Mouse (Mus musculus): ENCODE data around the gene Smg6.
"Not testable (repeated sequence)": the region's sequence is repeated elsewhere in the genome, so short reads cannot be mapped to it uniquely, and the experiment has no call there.

Gene Smg6

GRCm38 (mm10) chr11:75168590-75169361, 243.2 kb downstream of the Smg6 start:
- peak; percentile 90 for DNase-seq (ENCODE audit: low read depth, low spot score)
- Histone ChIP-seq H3K36me3 (ENCODE audit: control insufficient read depth, insufficient read depth, low read length, poor library complexity, severe bottlenecking) (no peaks in the 10 kb centered on the region), H3K27me3 (ENCODE audit: control insufficient read depth, insufficient read depth, low read length, poor library complexity, severe bottlenecking) (0 out of 2 replicates have a peak, but pooled peaks cover 3% of the 10 kb centered on the region)

DNA sequence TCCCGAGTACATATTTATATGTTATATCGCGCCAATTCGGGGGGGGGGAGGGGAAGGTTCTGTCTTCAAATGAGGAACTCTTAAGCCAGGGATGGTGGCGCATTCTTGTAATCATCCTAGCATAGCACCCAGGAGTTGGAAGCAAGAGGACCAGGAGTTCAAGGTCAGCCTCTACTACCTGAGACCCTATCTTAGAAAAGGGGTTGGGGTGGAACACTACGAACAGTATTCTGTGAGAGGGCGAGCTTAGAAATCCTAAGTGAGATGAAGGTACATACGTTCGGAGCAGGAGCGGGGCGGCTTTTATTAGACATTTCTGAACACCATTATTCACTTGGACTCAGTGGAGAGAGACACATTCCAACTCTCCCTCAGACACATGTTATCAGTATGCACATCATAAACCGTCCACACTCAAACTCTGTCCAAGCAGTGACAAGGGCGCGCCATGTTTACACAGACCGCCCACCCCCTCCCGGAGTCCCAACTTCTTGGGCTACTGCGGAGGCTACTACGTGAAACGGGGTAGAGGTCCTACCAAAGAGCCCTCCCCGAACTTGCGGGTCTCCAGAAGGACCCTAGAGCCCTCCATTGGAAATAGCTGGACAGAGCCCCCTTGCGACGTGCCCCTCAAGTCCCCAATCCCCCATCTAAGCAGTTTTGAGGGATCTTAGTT, 243.9 kb downstream of the Smg6 start, which contains the start of gene Hic1:
Hic1 (minus strand) TSS at position 115 of the 676 bp plus-strand sequence.
- H3K36me3 ChIP-seq (ENCODE audit: control insufficient read depth, insufficient read depth, low read length, poor library complexity, severe bottlenecking), result no peaks in the 10 kb centered on the region
- DNase-seq (ENCODE audit: low read depth, low spot score), result no peak
- H3K27me3 ChIP-seq (ENCODE audit: control insufficient read depth, insufficient read depth, low read length, poor library complexity, severe bottlenecking), result 0 out of 2 replicates have a peak, but pooled peaks cover 3% of the 10 kb centered on the region

DNA sequence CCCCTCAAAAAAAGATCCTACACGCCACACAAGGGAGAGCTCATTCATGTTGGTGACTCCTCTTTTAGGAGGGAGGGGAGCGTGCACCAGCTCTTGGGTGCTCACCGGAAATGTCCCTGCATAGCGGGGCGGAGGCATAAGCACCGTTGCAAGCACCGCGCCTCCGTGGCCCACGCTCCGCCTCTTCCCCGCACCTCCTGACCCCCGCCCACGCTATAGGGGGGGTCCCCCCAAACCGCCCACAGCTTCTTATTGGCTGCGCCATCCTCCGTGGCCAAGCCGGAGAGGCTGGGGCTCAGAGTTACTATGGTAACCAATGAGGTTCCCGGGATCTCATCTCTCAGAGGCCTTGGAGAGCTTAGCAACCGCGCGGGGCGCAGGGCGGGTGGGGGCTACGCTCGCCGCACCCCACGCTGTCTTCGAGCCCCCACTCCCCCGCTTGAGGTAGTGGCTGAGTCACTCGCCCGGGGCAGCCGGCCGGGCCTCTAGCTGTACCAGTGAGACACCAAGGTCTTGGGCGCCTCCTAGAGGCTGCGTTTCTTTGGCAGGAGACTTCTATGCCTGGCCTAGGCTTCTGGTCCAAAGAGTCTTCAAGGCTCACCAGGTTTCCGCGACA, 244.6 kb downstream of the Smg6 start:
- Histone ChIP-seq H3K36me3 (ENCODE audit: control insufficient read depth, insufficient read depth, low read length, poor library complexity, severe bottlenecking) (no peaks in the 10 kb centered on the region), H3K27me3 (ENCODE audit: control insufficient read depth, insufficient read depth, low read length, poor library complexity, severe bottlenecking) (0 out of 2 replicates have a peak, but pooled peaks cover 3% of the 10 kb centered on the region)
- DNase-seq (ENCODE audit: low read depth, low spot score), result peak; percentile 94

DNA sequence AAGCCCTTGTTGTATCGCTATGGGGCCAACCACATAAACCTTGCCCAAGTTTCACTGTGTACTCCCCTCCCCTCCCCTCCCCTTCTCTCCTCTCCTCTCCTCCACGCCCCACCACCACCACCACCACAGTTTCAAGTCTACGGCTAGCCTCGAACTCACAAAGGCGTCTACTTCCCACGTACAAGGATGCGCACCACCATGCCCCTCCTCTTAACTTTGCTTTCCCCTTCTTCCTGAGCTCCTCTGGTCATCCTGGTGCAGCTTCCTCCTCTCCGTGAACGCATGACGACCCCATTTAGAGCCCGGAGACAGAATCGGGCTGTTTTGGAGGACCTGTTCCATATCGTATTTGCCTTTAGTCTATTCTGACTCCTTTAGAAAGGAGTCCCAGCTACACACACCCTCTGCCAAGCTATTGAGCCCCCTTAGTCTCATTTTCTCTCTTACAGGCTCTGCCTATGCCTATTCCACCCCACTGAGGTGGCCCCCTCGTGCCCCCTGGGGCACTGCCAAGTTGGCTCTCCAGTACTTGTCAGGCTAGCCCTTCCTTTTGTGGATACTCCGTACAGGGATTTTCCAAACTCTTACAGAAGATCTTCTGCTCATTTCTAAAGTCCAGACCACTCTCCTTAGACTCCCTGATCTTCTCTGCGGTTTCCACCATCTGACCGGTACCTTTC, 245.7 kb downstream of the Smg6 start:
- no peaks in the 10 kb centered on the region for H3K36me3 ChIP-seq (ENCODE audit: control insufficient read depth, insufficient read depth, low read length, poor library complexity, severe bottlenecking)
- peak; percentile 36 for DNase-seq (ENCODE audit: low read depth, low spot score)
- no peaks in the 10 kb centered on the region for H3K27me3 ChIP-seq (ENCODE audit: control insufficient read depth, insufficient read depth, low read length, poor library complexity, severe bottlenecking)

DNA sequence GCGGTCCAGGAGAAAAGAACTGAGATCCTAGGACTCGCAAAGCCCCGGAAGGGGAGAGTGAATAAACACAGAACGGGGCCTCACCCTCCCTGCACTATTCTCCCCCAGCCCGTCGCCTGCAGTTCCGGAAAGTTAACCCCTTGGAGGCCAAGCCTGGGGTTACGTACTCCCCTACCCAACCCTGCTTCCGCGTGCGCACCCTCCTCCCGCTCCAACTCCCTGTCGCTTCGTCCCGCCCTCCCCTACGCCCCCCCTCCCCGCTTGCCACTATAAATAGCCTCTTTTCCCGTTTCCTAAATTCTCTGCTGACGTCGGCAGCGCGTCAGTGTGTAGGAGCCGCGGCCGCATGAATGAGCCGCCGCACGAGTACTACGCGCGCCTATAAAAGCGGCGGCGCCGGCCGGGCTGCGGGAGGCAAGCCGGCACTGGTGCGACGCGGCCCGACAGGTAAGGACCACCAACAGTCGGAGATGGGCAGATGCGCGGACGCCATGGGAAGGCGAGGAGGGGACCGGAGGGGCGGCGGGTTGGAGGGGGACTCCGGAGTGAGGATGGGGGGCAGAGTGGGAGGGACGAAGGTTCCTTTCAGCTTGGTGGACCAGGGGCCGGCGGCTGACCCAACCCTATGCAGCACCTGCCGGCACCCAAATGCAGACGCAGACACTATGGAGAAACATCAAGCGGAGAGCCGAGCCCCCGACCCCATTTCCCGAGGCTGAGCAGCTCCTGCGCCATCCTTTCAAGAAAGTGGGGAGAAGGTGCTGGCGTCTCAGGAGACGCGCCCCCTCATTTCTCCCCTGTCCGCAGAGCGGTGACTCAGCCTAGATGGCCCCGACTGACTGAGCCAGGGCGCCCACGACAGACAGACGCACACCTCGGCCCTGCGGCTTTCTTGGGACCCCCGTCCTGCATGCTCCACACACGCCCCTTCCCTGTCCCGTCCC, 246.8 kb downstream of the Smg6 start:
- DNase-seq (ENCODE audit: low read depth, low spot score), result peak; percentile 63
- no peaks in the 10 kb centered on the region for H3K27me3 ChIP-seq (ENCODE audit: control insufficient read depth, insufficient read depth, low read length, poor library complexity, severe bottlenecking)

GRCm38 (mm10) chr11:75173095-75173798, 247.6 kb downstream of the Smg6 start:
- peak; percentile 96 for DNase-seq (ENCODE audit: low read depth, low spot score)
- Histone ChIP-seq H3K27me3 (ENCODE audit: control insufficient read depth, insufficient read depth, low read length, poor library complexity, severe bottlenecking) (no peaks in the 10 kb centered on the region), H3K36me3 (ENCODE audit: control insufficient read depth, insufficient read depth, low read length, poor library complexity, severe bottlenecking) (no peaks in the 10 kb centered on the region)

More for the DNA sequence above, 246.8 kb downstream of the Smg6 start:
- no peaks in the 10 kb centered on the region for H3K36me3 ChIP-seq (ENCODE audit: control insufficient read depth, insufficient read depth, low read length, poor library complexity, severe bottlenecking)

DNA sequence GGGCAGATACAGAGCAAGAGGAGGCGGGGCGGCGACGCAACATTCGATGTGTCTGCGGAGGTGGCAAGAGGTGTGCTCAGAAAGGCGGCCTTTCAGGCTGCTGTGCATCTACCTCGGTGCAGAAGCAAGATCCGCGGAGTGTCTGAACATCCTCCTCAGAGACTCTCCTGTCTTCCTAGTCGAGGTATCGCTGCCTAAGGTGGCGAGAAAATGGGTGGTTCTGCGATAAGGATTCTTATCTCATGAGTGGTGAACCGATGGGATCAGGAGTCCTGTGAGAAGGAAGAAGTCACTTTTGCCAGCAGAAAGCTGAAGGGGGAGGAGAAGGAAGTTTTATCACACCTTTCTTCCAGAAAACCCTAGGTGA, 248.2 kb downstream of the Smg6 start:
- no peak for DNase-seq (ENCODE audit: low read depth, low spot score)
- H3K36me3 ChIP-seq (ENCODE audit: control insufficient read depth, insufficient read depth, low read length, poor library complexity, severe bottlenecking), result no peaks in the 10 kb centered on the region
- no peaks in the 10 kb centered on the region for H3K27me3 ChIP-seq (ENCODE audit: control insufficient read depth, insufficient read depth, low read length, poor library complexity, severe bottlenecking)

GRCm38 (mm10) chr11:75174574-75174973, 249.0 kb downstream of the Smg6 start:
- DNase-seq (ENCODE audit: low read depth, low spot score); H3K36me3 ChIP-seq (ENCODE audit: control insufficient read depth, insufficient read depth, low read length, poor library complexity, severe bottlenecking); H3K27me3 ChIP-seq (ENCODE audit: control insufficient read depth, insufficient read depth, low read length, poor library complexity, severe bottlenecking): not testable (repeated sequence)

DNA sequence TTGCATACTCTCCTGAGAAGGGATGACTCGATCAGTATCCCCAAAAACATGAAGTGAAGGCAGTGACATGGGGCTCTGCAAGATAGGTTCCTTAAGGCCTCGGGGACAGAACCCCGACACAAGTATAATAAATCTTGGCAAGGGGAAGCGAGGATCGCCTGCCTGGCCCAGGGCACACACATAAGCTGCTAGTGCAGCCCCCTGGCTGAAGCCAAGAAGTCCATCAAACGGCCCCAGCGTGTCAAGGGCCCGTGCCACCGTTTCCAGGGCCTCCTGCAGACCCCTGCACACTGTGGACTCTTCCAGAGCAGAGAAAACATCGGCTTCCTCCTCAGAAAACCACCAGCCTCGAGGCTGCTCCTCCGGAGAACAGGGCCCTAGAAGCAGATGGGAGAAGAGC, 252.4 kb downstream of the Smg6 start:
- no peaks in the 10 kb centered on the region for H3K27me3 ChIP-seq (ENCODE audit: control insufficient read depth, insufficient read depth, low read length, poor library complexity, severe bottlenecking)
- DNase-seq (ENCODE audit: low read depth, low spot score), result no peak
- H3K36me3 ChIP-seq (ENCODE audit: control insufficient read depth, insufficient read depth, low read length, poor library complexity, severe bottlenecking), result peaks cover 1% of the 10 kb centered on the region; the same call in 1 of the 2 replicates

- peak; percentile 92 for DNase-seq (ENCODE audit: low read depth, low spot score)
- H3K36me3 ChIP-seq (ENCODE audit: control insufficient read depth, insufficient read depth, low read length, poor library complexity, severe bottlenecking), result peaks cover 1% of the 10 kb centered on the region; the same call in 1 of the 2 replicates
- H3K27me3 ChIP-seq (ENCODE audit: control insufficient read depth, insufficient read depth, low read length, poor library complexity, severe bottlenecking), result no peaks in the 10 kb centered on the region
Measured at GRCm38 (mm10) chr11:75178672-75179208, 253.1 kb downstream of the Smg6 start, which contains the start of gene Ovca2. Ovca2 (minus strand) TSS chr11:75178835.

- no peak for DNase-seq (ENCODE audit: low read depth, low spot score)
- Histone ChIP-seq H3K36me3 (ENCODE audit: control insufficient read depth, insufficient read depth, low read length, poor library complexity, severe bottlenecking) (peaks cover 1% of the 10 kb centered on the region; the same call in 1 of the 2 replicates), H3K27me3 (ENCODE audit: control insufficient read depth, insufficient read depth, low read length, poor library complexity, severe bottlenecking) (no peaks in the 10 kb centered on the region)
Measured at GRCm38 (mm10) chr11:75183917-75184570, 258.4 kb downstream of the Smg6 start.

- no peak for DNase-seq (ENCODE audit: low read depth, low spot score)
- H3K27me3 ChIP-seq (ENCODE audit: control insufficient read depth, insufficient read depth, low read length, poor library complexity, severe bottlenecking), result no peaks in the 10 kb centered on the region
- peaks cover 1% of the 10 kb centered on the region; the same call in 1 of the 2 replicates for H3K36me3 ChIP-seq (ENCODE audit: control insufficient read depth, insufficient read depth, low read length, poor library complexity, severe bottlenecking)
Measured at GRCm38 (mm10) chr11:75184573-75184972, 258.9 kb downstream of the Smg6 start.
